Mouse (Mus musculus) MEL-GATA-1-ER (cell line): ENCODE data around the gene Eif4g3.
A peak's percentile ranks its signal among the peaks of the same experiment; 100 is the strongest.

Experiments used
- DNase-seq: peaks from one replicate; pipeline ENCODE4 v3.0.0-alpha.2; 2012; ENCODE audit warnings: low read depth; ENCODE audit errors: extremely low read depth

Eif4g3 gene

GRCm38 (mm10) chr4:138100456-138100855 lies 107.6 kb downstream of the Eif4g3 start:
- DNase-seq = no peak

DNA sequence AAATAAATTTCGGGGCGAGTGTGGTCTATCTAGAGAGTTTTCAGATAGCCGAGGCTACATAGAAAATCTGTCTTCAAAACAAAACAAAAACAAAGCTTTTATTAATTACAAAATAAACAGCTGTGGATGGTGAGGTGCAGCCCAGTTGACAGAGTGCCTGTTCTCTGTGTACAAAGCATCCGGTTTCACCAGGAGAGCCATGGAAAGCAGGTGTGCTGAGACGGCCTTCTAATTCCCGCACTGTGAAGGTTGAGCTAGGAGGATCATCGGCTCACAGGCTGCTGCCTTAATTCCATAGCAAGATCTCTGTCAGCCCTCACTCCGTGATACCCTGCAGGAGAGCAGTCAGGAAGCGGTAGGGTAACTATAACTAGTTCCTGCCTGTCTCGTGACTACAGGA lies 109.0 kb downstream of the Eif4g3 start:
- no peak for DNase-seq

DNA sequence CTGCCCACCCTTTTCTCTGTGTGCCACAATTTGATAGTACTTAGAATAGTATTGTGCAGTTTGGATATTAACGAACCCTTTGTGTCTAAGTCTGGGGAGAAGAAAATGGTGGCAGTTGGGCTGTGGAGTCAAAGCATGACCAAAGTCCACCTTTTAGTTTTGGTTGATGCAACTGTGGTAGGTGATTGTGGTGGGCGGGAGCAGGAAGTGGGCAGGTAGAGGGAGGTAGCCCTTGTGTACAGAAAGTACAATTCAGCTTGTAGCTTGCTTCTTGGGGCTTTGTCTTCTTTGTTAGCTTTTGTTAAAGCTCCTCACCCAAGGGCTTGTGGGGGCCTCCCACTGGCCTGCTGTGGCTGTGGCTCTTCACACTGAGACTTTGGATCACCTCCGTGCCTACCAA lies 109.6 kb downstream of the Eif4g3 start:
- no peak for DNase-seq

GRCm38 (mm10) chr4:138104967-138105366 lies 112.1 kb downstream of the Eif4g3 start:
- no peak for DNase-seq

DNA sequence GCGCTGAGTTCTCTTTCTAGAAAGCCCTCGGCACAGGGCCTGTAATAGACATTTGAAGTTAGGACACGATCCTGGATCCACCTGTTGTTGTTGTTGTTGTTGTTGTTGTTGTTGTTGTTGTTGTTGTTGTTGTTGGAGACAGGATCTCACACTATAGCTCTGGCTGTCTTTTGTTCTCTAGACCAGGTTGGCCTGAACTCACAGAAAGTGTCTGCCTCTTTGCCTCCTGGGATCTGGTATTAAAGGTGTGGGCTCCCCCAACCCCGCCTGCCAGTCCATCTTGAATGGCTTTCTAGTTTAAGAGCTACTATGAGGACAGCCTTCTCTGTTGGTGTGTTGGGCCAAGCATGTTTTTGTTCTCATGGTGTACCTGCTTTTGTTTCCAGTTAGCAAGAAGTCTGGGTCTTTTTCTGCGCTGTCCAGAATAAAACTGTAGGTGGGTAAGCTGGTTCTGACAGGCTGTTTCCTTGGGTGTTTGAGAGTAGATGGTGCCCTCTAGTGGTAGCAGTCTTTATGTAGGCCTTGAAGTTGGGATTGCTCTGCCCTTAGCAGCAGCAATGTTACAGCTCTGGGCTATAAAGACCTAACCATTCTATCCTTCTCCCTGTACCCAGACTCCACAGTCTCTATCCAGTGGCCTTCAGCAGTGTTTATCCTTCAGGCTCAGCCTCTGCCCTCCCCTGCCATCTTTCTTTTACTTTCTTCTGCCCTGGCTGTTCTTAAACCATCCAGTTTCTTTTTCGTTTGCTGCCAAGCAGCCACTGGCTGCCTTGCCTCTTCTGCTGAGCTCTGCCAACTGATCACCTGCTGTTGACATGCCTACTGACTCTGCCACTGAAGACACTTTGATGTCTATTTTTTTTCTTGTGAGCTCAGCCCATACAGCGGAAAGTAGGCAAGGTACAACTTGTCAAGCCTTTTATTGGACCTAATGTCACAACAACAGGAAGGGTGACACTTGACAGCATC lies 114.9 kb downstream of the Eif4g3 start:
- peak; percentile 30 for DNase-seq

GRCm38 (mm10) chr4:138108541-138108940 lies 115.7 kb downstream of the Eif4g3 start:
- DNase-seq = no peak

GRCm38 (mm10) chr4:138109332-138109731 lies 116.5 kb downstream of the Eif4g3 start:
- DNase-seq = no peak

DNA sequence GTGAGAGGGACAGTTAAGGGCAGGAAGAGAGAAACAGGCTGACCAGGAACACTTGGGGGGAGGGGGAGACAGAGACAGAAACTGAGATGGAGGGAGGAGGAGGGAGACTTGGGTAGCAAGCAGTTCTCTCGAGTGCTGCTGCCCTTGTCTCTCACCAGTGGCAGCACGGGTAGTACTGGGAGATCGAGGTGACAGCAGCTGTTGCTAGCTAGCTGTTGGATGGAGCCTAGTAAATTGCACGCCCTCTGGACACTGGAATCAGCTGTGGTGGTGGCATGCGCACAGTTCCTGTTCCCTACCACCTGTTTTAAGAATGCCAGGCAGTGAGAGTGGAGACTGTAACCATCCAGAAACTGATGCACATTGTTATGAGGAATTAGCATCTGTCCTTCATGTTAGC lies 119.0 kb downstream of the Eif4g3 start:
- no peak for DNase-seq

- DNase-seq = no peak
Measured at GRCm38 (mm10) chr4:138119740-138120139, 126.9 kb downstream of the Eif4g3 start.

GRCm38 (mm10) chr4:138124046-138124445 lies 131.2 kb downstream of the Eif4g3 start:
- DNase-seq = no peak

GRCm38 (mm10) chr4:138127371-138127770 lies 134.5 kb downstream of the Eif4g3 start:
- no peak for DNase-seq

DNA sequence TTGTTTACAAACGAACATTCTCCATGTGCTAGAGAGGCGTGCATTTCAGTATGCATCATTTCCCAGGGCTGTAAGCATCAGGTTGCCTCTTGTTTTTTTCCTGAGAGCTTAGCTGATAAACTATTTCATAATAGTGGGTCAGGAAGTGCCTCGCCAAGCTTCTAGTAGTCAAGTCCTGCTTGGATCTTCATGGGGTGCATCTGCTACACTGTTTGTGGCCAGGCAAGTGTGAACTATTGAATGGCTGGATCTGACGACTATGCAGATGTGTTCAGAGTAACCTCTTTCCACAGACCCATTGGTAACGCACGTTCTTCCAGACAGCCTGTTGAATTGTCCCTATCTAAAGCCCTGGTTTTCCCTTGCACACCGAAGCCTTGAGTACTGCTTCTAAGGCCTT lies 135.0 kb downstream of the Eif4g3 start:
- no peak for DNase-seq

- no peak for DNase-seq
Measured at GRCm38 (mm10) chr4:138130149-138130548, 137.3 kb downstream of the Eif4g3 start.

- DNase-seq = no peak
Measured at GRCm38 (mm10) chr4:138131226-138131625, 138.4 kb downstream of the Eif4g3 start.

GRCm38 (mm10) chr4:138131716-138132115 lies 138.9 kb downstream of the Eif4g3 start:
- no peak for DNase-seq

DNA sequence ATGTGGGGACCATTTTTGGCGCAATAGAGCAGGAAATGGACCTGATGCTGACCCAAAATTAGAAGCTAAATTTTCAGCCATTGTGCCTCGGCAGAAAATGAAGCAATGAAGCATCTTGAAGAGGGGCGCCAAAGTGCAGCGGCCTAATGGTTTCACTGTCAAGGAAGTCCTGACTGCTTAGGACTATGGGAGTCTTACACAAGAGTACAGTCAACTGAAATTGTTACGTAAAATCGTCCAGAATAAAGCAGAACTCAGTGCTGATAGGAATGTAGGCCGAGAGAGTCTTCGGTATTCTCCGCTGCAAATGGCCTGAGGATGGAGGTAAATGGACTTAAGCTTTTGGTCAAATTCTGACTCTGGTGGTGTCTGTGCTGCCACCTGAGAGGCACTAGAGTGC lies 140.5 kb downstream of the Eif4g3 start:
- no peak for DNase-seq

DNA sequence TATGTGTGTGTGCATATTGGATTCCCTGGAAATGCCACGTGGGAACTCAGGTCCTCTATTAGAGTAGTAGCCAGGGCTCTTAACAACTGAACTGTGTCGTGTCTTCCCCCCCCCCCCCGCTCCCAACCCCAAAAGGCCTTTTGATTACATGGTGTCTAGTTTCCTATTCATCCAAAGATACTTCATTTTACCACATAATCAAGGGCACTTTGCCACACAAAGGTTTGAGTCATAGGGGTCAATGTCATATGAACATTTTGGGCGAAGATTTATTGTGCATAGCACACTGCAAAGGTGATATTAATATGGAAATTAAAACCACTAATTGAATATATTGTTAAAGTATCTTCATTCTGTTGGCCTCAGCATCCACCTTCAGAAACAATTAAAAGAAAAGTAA lies 144.5 kb downstream of the Eif4g3 start:
- no peak for DNase-seq

GRCm38 (mm10) chr4:138137804-138138203 lies 145.0 kb downstream of the Eif4g3 start:
- no peak for DNase-seq

GRCm38 (mm10) chr4:138138219-138138618 lies 145.4 kb downstream of the Eif4g3 start:
- DNase-seq = no peak

- no peak for DNase-seq
Measured at GRCm38 (mm10) chr4:138141358-138141757, 148.5 kb downstream of the Eif4g3 start.

DNA sequence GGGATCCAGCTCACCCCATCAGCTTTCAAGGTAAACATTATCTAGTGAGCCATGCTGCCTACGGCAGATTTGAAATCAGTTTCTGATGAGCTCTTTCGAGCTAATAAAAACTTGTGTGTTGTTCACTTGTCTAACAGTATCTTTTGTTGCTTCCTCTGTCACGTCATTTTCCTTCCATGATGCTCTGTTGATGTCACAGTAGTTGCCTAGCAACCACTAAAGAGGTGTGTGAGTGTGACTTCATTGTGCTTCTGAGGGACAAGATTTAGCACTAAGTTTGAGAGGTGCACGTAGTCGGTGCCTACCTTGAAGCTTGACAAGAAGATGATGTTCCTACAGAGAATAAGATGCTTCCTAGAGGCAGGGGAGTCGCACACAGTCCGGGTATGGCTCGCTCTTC lies 154.4 kb downstream of the Eif4g3 start:
- no peak for DNase-seq

DNA sequence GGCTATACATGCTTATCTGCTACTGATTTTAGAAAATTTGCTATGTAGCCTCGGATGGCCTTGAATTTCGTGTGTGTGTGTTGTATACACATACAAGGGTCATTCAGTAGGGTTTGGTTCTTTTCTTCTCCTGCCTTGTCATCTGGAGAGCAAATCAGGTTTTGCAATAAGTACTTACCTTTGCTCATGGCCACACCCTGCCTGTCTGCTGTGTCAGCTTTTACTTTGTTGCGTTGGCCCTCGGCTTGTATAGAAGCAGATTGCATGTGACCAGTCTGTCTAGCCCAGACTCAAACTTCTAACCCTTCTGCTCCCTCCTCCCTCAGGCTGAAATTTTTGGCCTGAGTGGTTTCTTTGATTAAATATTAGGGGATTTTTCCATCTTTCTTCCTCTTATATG lies 157.2 kb downstream of the Eif4g3 start:
- no peak for DNase-seq

DNA sequence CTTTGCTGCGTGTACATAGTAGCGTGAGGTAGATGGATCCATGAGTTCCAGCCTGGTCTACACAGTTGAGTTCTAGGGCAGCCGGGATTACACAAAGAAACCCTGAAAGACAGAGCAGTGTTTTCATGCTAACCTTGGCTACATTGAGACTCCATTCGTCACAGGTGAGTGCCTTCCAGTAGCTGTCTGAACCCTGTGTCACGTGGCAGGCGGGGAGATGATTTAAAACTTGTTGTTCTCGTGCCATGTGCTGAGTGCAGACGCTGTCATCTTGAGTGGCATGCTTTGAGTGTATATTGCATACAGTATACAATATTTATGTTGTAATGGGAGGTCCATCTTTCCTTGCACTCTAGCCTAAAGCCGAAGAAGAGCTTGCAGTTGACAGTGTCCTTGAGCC lies 158.4 kb downstream of the Eif4g3 start:
- DNase-seq = no peak
